Mouse (Mus musculus): ENCODE measurements at regions not wholly inside any gene's neighbourhood (a gene's known extent, or its start where the extent isn't known, plus 50 kb on each side); places are given as distances from the start of the nearest gene placed in this dataset.
A peak's percentile ranks its signal among the peaks of the same experiment; 100 is the strongest.

DNA sequence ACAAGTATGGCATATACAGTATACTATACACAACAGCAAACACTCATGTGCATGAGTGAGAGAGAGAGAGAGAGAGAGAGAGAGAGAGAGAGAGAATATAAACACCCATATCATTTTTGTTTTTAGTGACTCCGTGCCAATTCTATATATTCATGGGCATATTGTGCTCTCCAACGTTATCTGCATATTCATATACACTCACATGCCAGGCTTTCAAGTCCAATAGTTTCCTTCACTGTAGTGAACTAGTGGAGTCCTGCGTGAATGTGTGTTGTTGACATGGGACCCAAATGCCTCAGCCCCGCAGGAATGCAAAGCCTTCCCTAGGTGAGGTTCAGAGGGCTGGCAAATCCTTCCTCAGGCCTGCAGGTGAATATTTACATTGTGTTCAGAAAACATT, 53.4 kb upstream of the Nab1 start:
- no peak for DNase-seq (ENCODE audit: low read depth)

DNA sequence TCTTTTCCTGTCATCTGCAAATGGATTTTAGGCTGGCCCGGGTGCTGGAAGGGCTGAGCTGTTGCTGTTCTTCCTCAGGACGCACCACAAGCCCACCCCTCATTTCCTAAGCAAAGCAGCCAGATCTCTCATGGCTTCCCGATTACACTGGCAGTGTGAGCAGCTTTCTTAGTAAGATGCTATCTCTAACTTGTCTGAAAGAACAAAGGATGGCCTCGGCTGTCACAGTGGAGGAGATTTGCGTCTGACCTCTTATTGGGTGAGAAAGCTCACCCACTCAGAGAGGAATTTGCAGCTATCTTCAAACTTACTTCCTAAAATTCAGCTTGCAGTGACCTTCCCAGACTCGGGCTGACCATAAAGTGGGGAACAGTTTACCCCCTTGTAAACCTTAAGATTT, 64.7 kb upstream of the Nemp2 start:
- DNase-seq (ENCODE audit: low read depth), result no peak

- DNase-seq (ENCODE audit: low read depth), result no peak
These were observed 58.8 kb upstream of the Nemp2 start for GRCm38 (mm10) chr1:52571674-52572073.

DNA sequence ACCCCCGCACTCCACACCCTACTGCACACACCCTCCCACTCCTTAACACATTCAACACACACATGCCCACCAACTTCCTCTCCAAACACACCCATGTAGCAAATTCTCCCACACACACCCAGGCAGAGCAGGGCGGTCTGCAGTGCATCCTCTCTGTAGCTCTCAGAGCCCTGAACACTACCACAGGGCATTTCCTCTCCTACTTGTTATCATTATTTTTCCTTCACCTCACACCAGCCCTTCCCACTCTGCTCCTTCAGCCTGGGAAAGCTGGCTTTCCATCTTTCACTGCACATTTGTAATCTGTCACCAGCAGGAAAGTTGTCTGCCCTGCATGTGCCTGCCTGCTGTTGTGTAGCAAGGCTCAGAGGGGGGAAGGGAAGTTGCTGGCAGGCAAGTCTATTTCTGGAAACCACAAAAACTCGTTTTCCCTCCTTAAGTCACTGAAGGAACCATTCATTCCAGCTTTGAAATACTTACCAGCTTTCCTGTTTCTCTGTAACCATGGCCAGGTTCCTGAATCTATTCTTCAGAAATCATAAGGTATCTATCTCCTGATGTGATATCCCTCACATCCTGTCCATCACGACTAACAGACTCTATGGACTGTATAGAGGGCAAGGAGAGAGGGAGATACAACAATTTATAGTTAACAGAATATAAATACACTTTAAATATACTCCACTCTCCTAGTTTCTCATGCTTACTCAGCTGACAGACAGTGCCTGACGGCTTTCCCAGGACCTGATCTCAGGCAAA, 52.0 kb upstream of the Nemp2 start:
- peak; percentile 85 for DNase-seq (ENCODE audit: low read depth)

DNA sequence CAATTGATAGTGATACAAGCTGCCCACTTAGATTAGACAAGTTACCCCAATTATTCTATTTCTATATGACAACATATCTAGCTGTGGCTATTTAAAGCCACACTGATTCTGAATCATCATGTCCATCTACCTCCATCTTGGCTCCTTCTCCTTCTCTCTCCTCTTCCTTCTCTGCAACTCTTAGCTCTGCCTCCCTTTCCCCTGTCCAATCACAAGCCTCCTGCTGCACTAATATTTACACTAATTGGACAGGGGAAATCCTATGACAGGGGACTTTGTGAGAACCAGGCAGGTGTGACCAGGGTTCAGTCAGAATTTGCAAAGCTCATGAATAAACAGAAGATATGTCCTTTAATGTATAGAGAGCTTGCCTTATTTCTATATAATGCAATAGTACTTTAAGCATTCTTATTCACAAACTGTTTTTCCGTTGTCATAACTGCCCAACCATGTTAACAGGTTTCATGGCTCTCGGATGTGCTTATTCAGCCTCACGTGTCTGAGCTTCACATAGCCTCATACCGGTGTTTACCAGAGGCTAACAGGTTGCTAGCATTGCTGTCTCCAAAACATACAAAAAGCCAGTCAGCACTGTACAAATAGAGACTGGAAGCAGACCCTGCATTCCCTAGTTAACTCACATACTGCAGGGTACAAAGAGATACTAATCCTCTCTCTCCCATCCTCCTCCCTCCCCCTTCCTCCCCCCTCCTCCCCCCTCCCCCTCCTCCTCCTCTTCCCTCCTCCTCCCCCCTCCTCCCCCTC, 50.2 kb upstream of the Nemp2 start:
- DNase-seq (ENCODE audit: low read depth), result no peak
